Mouse (Mus musculus): ENCODE measurements around the gene Hecw1. TPM values are rescaled to one million over a fixed set of nuclear protein-coding genes. Genes with fewer than 3 reads are reported as not detected.
A peak's percentile ranks its signal among the peaks of the same experiment; 100 is the strongest.

Hecw1 gene
- polyA plus RNA-seq, 1 experiment from 2014 or later, result 0.01 TPM

GRCm38 (mm10) chr13:14177989-14178388 is 345.0 kb downstream of the Hecw1 start:
- no peak overlapping the region for H3K4me2 ChIP-seq (ENCODE audit: low read length)
- H3K9me3 ChIP-seq (replicated peaks; ENCODE audit: low read length), result no peaks in the 10 kb centered on the region
- no peak overlapping the region for H3K9ac ChIP-seq (ENCODE audit: low read depth, low read length)
- H3K27me3 ChIP-seq (ENCODE audit: insufficient read depth, low read length), result no peaks in the 10 kb centered on the region
- 86% methylated on average over 1 of the region's 1 CpGs for WGBS
- H3K27ac ChIP-seq, result no peak overlapping the region
- H3K36me3 ChIP-seq (ENCODE audit: insufficient read depth, low read length), result no peaks in the 10 kb centered on the region
- DNase-seq (ENCODE audit: low spot score) (peak; percentile 77), ATAC-seq (replicated peaks; ENCODE audit: low FRiP score, low read depth) (peak; percentile 43; the same call in 1 of the 2 replicates)
- H3K4me3 ChIP-seq (replicated peaks; ENCODE audit: low read depth, low read length), result no peak overlapping the region
- peak; percentile 72 for TF ChIP-seq CTCF (IDR thresholded peaks at IDR 0.05; ENCODE audit: low read depth)
- no peaks in the 10 kb centered on the region for H3K4me1 ChIP-seq (replicated peaks; ENCODE audit: insufficient read depth, low read length)

Other genes with a start within 250 kb of the Hecw1 start
- 151 and 152 TPM in 2 replicates for gene Mrpl32, start 89.9 kb upstream of the Hecw1 start, polyA plus RNA-seq (2015; fragmentation: Nextera tagmentation; extraction: Ambion mirVana)
- gene Psma2, start 90.0 kb upstream of the Hecw1 start, polyA plus RNA-seq (2015; fragmentation: Nextera tagmentation; extraction: Ambion mirVana), result 197 and 208 TPM in 2 replicates
- 20.9 and 23.6 TPM in 2 replicates for gene AW209491, start 106.9 kb upstream of the Hecw1 start, polyA plus RNA-seq (2015; fragmentation: Nextera tagmentation; extraction: Ambion mirVana)

Measured in kidney, postnatal 0 days (tissue).